Mouse (Mus musculus) hindbrain, embryonic 11.5 days (tissue): ENCODE measurements around the gene Gxylt2. TPM values are rescaled to one million over a fixed set of nuclear protein-coding genes. Genes with fewer than 3 reads are reported as not detected.
A peak's percentile ranks its signal among the peaks of the same experiment; 100 is the strongest.

Experiments used
- ATAC-seq: fragments of 200-750 bp; cut with Nextera tagmentation; 2 replicates; pipeline ENCODE4 v1.8.0; 2017; ENCODE audit warnings: mild to moderate bottlenecking, moderate TSS enrichment, moderate library complexity; ENCODE audit not compliant: low FRiP score
- DNase-seq: peaks from one replicate; pipeline ENCODE4 v3.0.0-alpha.2; 2015; ENCODE audit warnings: low spot score
- H3K27ac ChIP-seq: fragments of 300-500 bp; sonication (generic); 2 replicates; pipeline ENCODE4 v1.5.1; 2014; ENCODE audit warnings: mild to moderate bottlenecking, low read depth, low read length
- H3K27me3 ChIP-seq: fragments of 300-500 bp; sonication (generic); 2 replicates; pipeline ENCODE4 v1.6.1; 2014; ENCODE audit warnings: mild to moderate bottlenecking, low read length, moderate library complexity, mixed read lengths; ENCODE audit not compliant: control insufficient read depth, insufficient read depth
- H3K36me3 ChIP-seq: fragments of 300-500 bp; sonication (generic); 2 replicates; pipeline ENCODE4 v1.6.1; 2014; ENCODE audit warnings: mild to moderate bottlenecking, low read length, moderate library complexity, mixed read lengths; ENCODE audit not compliant: control insufficient read depth, insufficient read depth
- H3K4me1 ChIP-seq: fragments of 300-500 bp; sonication (generic); replicated peaks from 2 replicates; pipeline ENCODE4 v1.6.1; 2014; ENCODE audit warnings: low read length, mixed read lengths; ENCODE audit not compliant: control insufficient read depth, insufficient read depth
- H3K4me2 ChIP-seq: fragments of 300-500 bp; sonication (generic); replicated peaks from 2 replicates; pipeline ENCODE4 v1.6.1; 2014; ENCODE audit warnings: mild to moderate bottlenecking, low read depth, low read length
- H3K4me3 ChIP-seq: fragments of 300-500 bp; sonication (generic); 2 replicates; pipeline ENCODE4 v1.5.1; 2014; ENCODE audit warnings: low read depth, low read length
- H3K9ac ChIP-seq: fragments of 300-500 bp; sonication (generic); 2 replicates; pipeline ENCODE4 v1.6.1; 2014; ENCODE audit warnings: low read depth, low read length
- H3K9me3 ChIP-seq: fragments of 300-500 bp; sonication (generic); 2 replicates; pipeline ENCODE4 v1.6.1; 2016; ENCODE audit warnings: low read length; ENCODE audit not compliant: control insufficient read depth
- WGBS: fragments of 180-500 bp; shearing (Covaris S2); extraction: QIAGEN DNeasy Blood & Tissue Kit; methylation state at CpG from one replicate; pipeline ENCODE4 v1.1.7; 2014; 5-methylcytosine and 5-hydroxymethylcytosine counted together
- polyA plus RNA-seq: library from polyadenylated mRNA; unstranded; fragments of >200 nt; fragmentation: Nextera tagmentation; extraction: Ambion mirVana; gene quantifications from 2 replicates; pipeline ENCODE4 v1.2.1, GENCODE M21; 2014

The Gxylt2 gene
- polyA plus RNA-seq, 1 experiment from 2014 or later, result 7.2 TPM

DNA sequence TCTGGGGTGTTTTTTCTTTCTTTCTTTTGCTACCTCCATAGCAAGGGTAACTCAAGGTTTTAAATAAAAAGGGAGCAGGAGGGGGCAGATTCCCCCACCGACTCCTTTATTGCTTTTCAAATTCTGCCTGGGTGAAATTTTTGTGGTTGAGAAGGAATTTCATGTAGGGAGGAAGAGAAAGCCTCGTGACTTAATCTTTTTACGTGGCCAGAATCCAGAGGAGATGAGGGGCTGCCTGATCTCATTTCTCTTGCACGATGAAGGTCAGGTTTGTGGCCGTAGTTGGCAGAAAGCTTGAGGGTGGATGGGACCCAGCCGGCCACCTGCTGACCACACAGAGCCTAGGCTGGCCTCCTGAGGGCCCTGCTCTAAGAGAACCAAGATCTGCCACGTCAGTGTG is 3.0 kb downstream of the Gxylt2 start:
- H3K27me3 ChIP-seq, result peaks cover 3% of the 10 kb centered on the region
- 61% methylated on average over 7 of the region's 7 CpGs for WGBS
- no peak for DNase-seq

DNA sequence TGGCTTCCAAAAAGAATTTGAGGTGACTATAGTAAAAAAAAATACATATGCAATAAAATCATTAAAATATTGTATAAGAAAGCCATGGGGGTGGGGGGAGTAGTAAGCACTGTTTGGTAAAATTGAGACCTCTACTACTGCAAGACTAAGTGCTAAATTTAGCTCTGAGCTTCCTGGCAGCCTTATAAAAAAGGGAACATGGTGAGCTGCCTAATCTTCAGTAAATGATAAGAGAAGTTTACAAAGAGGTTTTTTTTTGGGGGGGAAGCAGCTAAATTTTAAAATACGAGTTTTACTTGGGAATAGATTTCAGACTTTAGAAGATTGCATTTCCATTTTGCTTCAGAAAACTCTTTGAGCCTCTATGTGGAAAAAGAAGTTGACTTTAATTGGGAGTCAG is 3.7 kb downstream of the Gxylt2 start:
- H3K27ac ChIP-seq, result no peak overlapping the region
- peaks cover 3% of the 10 kb centered on the region for H3K27me3 ChIP-seq
- H3K36me3 ChIP-seq, result no peaks in the 10 kb centered on the region
- DNase-seq (no peak), ATAC-seq (no peak)
- no peak overlapping the region for H3K4me3 ChIP-seq
- 83% methylated on average over 1 of the region's 1 CpGs for WGBS
- no peak overlapping the region for H3K4me2 ChIP-seq
- H3K9ac ChIP-seq, result no peak overlapping the region
- no peaks in the 10 kb centered on the region for H3K4me1 ChIP-seq
- no peaks in the 10 kb centered on the region for H3K9me3 ChIP-seq

More for the DNA sequence above, 3.0 kb downstream of the Gxylt2 start:
- no peaks in the 10 kb centered on the region for H3K36me3 ChIP-seq
- H3K9ac ChIP-seq, result no peak overlapping the region
- ATAC-seq, result no peak
- no peaks in the 10 kb centered on the region for H3K4me1 ChIP-seq
- no peak overlapping the region for H3K4me2 ChIP-seq
- no peak overlapping the region for H3K27ac ChIP-seq
- H3K4me3 ChIP-seq, result no peak overlapping the region
- no peaks in the 10 kb centered on the region for H3K9me3 ChIP-seq

DNA sequence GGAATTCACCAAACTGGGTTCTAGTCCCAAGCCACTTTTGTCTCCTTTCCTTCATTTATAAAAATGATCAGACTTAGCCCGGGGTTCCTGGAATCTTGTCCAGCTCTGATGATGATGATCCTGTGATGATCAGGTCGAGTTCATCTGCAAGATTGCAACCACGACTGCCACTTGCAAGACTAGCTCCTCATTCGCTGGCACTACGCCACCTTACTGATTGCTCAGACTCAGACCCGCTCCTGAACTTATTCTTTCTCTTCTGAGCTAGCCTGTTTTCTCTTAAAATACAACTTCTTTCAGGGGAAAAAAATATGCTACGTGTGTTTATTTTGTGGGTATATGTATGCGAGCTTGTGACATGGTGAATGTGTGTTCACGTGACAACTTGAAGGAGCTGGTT is 4.5 kb downstream of the Gxylt2 start:
- H3K27ac ChIP-seq, result no peak overlapping the region
- no peak overlapping the region for H3K4me2 ChIP-seq
- H3K4me1 ChIP-seq, result no peaks in the 10 kb centered on the region
- DNase-seq (no peak), ATAC-seq (no peak)
- H3K36me3 ChIP-seq, result no peaks in the 10 kb centered on the region
- no peaks in the 10 kb centered on the region for H3K9me3 ChIP-seq
- H3K27me3 ChIP-seq, result peaks cover 3% of the 10 kb centered on the region
- 87% methylated on average over 9 of the region's 9 CpGs for WGBS
- no peak overlapping the region for H3K4me3 ChIP-seq
- no peak overlapping the region for H3K9ac ChIP-seq

DNA sequence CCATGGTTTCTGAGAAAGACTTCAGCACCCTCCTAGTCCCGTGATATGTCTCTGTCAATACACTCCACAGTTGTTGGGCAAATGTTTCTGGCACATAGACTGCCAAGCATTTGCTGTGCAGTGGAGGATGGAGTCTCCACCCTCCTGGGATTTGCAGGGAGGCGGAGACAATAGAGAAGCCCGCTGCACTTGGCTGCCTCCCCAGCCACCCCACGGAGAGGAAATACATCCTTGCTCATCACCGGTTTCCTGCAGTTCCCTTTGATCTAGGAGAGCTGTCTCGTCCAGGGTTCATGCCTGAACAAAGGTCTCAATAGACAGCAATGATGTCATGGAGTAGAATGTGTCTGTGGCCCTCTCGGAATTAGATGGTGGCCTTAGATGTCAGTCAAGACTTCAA is 4.9 kb downstream of the Gxylt2 start:
- peak; percentile 50; the same call in 1 of the 2 replicates for ATAC-seq

DNA sequence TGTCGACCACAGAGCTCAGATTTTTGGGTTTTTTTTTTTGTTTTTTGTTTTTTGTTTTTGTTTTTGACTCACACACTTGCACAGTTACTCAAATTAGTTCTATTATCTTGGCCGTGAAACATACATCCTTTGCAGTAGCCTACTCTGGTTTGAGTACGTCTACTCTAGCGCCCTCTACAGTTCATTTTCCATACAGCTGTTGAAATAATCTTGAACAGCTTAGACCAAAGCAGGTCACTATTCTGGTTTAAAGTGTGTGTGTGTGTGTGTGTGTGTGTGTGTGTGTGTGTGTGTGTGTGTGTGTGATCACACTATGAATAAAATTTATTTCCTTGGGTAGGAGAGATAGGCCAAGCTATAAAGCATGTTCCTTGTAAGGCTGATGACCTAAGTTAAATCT is 5.6 kb downstream of the Gxylt2 start:
- WGBS, result 40% methylated on average over 4 of the region's 4 CpGs
- Histone ChIP-seq H3K9ac (no peak overlapping the region), H3K27me3 (no peaks in the 10 kb centered on the region; the same call in 1 of the 2 replicates), H3K9me3 (no peaks in the 10 kb centered on the region), H3K4me3 (no peak overlapping the region), H3K36me3 (no peaks in the 10 kb centered on the region), H3K4me2 (no peak overlapping the region), H3K27ac (no peak overlapping the region), H3K4me1 (no peaks in the 10 kb centered on the region)
- ATAC-seq (no peak), DNase-seq (no peak)

More for the DNA sequence above, 4.9 kb downstream of the Gxylt2 start:
- Histone ChIP-seq H3K4me3 (no peak overlapping the region), H3K27me3 (peaks cover 3% of the 10 kb centered on the region), H3K27ac (no peak overlapping the region), H3K4me2 (no peak overlapping the region), H3K9me3 (no peaks in the 10 kb centered on the region), H3K9ac (no peak overlapping the region), H3K36me3 (no peaks in the 10 kb centered on the region), H3K4me1 (no peaks in the 10 kb centered on the region)
- WGBS, result 18% methylated on average over 7 of the region's 7 CpGs
- DNase-seq, result no peak

DNA sequence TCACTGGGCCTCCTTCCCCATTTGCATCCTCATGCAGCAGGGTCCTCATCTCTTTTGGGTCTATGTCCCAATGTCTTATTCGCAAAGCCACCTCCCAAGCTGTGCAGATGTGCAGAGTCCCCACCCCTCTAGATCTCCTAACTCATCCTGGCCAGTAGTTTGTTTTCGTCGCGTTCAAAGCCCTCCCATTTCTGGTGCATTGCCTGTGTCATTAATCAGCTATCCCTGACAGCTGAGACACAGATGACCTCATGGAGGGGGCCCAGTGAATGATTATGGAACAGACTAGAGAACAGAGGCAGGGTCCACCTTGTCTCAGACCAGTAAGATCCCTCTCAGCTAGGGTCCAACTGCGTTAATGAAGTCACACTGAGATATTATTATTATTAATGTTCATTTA is 6.3 kb downstream of the Gxylt2 start:
- WGBS, result 70% methylated on average over 5 of the region's 5 CpGs
- Histone ChIP-seq H3K36me3 (no peaks in the 10 kb centered on the region), H3K27me3 (no peaks in the 10 kb centered on the region), H3K4me2 (no peak overlapping the region), H3K4me1 (no peaks in the 10 kb centered on the region), H3K4me3 (no peak overlapping the region), H3K27ac (no peak overlapping the region), H3K9me3 (no peaks in the 10 kb centered on the region), H3K9ac (no peak overlapping the region)
- ATAC-seq (peak; percentile 19; the same call in 1 of the 2 replicates), DNase-seq (no peak)

DNA sequence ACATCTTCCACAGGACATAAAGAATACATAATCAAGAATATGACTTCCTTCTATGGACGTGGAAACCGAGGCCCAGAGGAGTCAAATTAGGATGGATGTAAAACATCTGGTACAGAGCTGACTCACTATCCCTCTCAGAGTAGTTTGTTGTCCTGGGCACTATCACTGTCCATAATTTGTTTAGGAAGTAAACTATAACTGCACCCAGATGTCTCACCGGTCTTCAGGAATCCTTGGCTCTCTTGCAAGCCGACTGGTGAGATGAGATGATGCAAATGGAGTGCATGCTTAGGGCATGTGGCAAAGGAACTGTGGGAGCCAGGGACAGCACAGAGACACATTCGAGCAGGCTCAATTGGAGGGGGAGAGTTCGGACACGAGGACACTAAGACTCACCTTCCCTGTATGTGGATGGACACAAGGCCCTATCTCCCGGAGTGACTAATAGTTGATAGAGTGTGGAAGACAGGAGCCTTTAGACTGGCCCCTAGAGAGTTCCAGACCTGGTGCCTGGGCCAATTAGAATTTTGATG is 10.8 kb downstream of the Gxylt2 start:
- no peaks in the 10 kb centered on the region for H3K9me3 ChIP-seq
- ATAC-seq (no peak), DNase-seq (no peak)
- H3K4me2 ChIP-seq, result no peak overlapping the region
- 85% methylated on average over 8 of the region's 8 CpGs for WGBS
- H3K9ac ChIP-seq, result no peak overlapping the region
- H3K27ac ChIP-seq, result no peak overlapping the region
- H3K27me3 ChIP-seq, result no peaks in the 10 kb centered on the region
- no peaks in the 10 kb centered on the region for H3K4me1 ChIP-seq
- no peaks in the 10 kb centered on the region for H3K36me3 ChIP-seq
- H3K4me3 ChIP-seq, result no peak overlapping the region

DNA sequence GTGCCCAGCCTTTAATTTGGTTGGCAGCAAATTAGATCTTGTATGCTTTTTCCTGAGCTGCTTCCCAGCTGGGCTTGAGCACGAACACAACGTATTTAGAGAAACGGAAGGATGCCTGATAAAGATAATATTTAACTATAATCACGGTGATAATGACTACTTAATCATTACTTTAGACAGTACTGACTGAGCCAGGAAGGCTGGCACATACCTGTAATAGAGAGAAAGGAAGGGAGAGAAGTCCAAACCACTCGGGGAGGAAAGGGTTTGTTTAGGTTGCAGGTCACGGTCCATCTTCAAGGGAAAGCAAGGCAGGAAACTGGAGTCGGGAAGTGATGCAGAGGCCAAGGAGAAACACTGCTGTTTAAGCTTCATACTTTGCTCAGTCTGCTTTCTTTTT is 11.6 kb downstream of the Gxylt2 start:
- Histone ChIP-seq H3K27me3 (no peaks in the 10 kb centered on the region), H3K9me3 (no peaks in the 10 kb centered on the region), H3K27ac (no peak overlapping the region), H3K4me3 (no peak overlapping the region), H3K36me3 (no peaks in the 10 kb centered on the region), H3K9ac (no peak overlapping the region), H3K4me2 (no peak overlapping the region), H3K4me1 (no peaks in the 10 kb centered on the region)
- WGBS, result 76% methylated on average over 7 of the region's 7 CpGs
- no peak for ATAC-seq
- DNase-seq, result no peak

DNA sequence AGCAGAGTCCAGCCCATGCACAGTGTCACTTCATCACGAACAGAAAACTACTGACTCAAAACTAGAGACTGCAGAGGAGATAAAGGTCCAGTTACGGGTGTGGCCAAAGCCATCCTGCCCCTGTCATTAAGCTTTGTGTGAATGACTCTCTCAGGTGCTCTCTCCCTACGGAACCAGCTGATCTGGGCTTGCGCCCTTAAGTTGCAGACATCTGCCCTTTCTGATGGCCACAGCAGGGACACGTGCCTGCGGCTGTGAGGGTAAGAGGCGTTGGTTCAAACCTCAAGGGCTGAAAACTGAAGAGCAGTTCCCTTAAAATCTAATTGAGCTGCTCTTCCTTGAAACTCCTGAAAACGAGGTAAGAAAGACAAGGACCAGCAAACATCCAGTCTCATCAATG is 12.3 kb downstream of the Gxylt2 start:
- ATAC-seq, result no peak
- no peak overlapping the region for H3K27ac ChIP-seq
- no peaks in the 10 kb centered on the region for H3K9me3 ChIP-seq
- H3K4me3 ChIP-seq, result no peak overlapping the region
- WGBS, result 79% methylated on average over 8 of the region's 8 CpGs
- no peaks in the 10 kb centered on the region for H3K27me3 ChIP-seq
- H3K36me3 ChIP-seq, result no peaks in the 10 kb centered on the region
- no peak overlapping the region for H3K4me2 ChIP-seq
- DNase-seq, result no peak
- no peaks in the 10 kb centered on the region for H3K4me1 ChIP-seq
- H3K9ac ChIP-seq, result no peak overlapping the region
